Mouse (Mus musculus): ENCODE results near the gene Mettl24. TPM values are rescaled to one million over a fixed set of nuclear protein-coding genes. Genes with fewer than 3 reads are reported as not detected.

Mettl24 gene
- polyA plus RNA-seq, 1 experiment, result not detected

- 84% methylated on average over 5 of the region's 5 CpGs for WGBS
- Histone ChIP-seq H3K4me1 (ENCODE audit: control insufficient read depth, insufficient read depth, low read length) (no peaks in the 10 kb centered on the region), H3K4me3 (replicated peaks; ENCODE audit: control insufficient read depth, low read depth, low read length) (no peak overlapping the region), H3K27ac (ENCODE audit: control insufficient read depth, insufficient read depth, low read depth, low read length, poor library complexity) (no peak overlapping the region)
- TF ChIP-seq CTCF (IDR thresholded peaks at IDR 0.05; ENCODE audit: control insufficient read depth, insufficient read depth, low read length), result no peak
- TF ChIP-seq POLR2A (IDR thresholded peaks at IDR 0.05; ENCODE audit: borderline replicate concordance, control insufficient read depth, low read depth, low read length), result no peak
These were observed 43.9 kb downstream of the Mettl24 start for GRCm38 (mm10) chr10:40726989-40727388.

GRCm38 (mm10) chr10:40730200-40730599, 47.1 kb downstream of the Mettl24 start:
- 78% methylated on average over 5 of the region's 5 CpGs for WGBS
- H3K4me1 ChIP-seq (ENCODE audit: control insufficient read depth, insufficient read depth, low read length), result no peaks in the 10 kb centered on the region
- H3K4me3 ChIP-seq (replicated peaks; ENCODE audit: control insufficient read depth, low read depth, low read length), result no peak overlapping the region
- no peak overlapping the region for H3K27ac ChIP-seq (ENCODE audit: control insufficient read depth, insufficient read depth, low read depth, low read length, poor library complexity)
- TF ChIP-seq CTCF (IDR thresholded peaks at IDR 0.05; ENCODE audit: control insufficient read depth, insufficient read depth, low read length), result no peak
- TF ChIP-seq POLR2A (IDR thresholded peaks at IDR 0.05; ENCODE audit: borderline replicate concordance, control insufficient read depth, low read depth, low read length), result no peak

GRCm38 (mm10) chr10:40733291-40733690, 50.2 kb downstream of the Mettl24 start:
- Histone ChIP-seq H3K4me3 (replicated peaks; ENCODE audit: control insufficient read depth, low read depth, low read length) (no peak overlapping the region), H3K27ac (ENCODE audit: control insufficient read depth, insufficient read depth, low read depth, low read length, poor library complexity) (no peak overlapping the region), H3K4me1 (ENCODE audit: control insufficient read depth, insufficient read depth, low read length) (no peaks in the 10 kb centered on the region)
- WGBS, result 47% methylated on average over 3 of the region's 3 CpGs
- no peak for TF ChIP-seq CTCF (IDR thresholded peaks at IDR 0.05; ENCODE audit: control insufficient read depth, insufficient read depth, low read length)
- no peak for TF ChIP-seq POLR2A (IDR thresholded peaks at IDR 0.05; ENCODE audit: borderline replicate concordance, control insufficient read depth, low read depth, low read length)

GRCm38 (mm10) chr10:40736172-40736571, 53.1 kb downstream of the Mettl24 start:
- 82% methylated on average over 6 of the region's 6 CpGs for WGBS
- H3K4me3 ChIP-seq (replicated peaks; ENCODE audit: control insufficient read depth, low read depth, low read length), result no peak overlapping the region
- H3K27ac ChIP-seq (ENCODE audit: control insufficient read depth, insufficient read depth, low read depth, low read length, poor library complexity), result no peak overlapping the region
- TF ChIP-seq CTCF (IDR thresholded peaks at IDR 0.05; ENCODE audit: control insufficient read depth, insufficient read depth, low read length) (no peak), POLR2A (IDR thresholded peaks at IDR 0.05; ENCODE audit: borderline replicate concordance, control insufficient read depth, low read depth, low read length) (no peak)
- H3K4me1 ChIP-seq (ENCODE audit: control insufficient read depth, insufficient read depth, low read length), result no peaks in the 10 kb centered on the region

GRCm38 (mm10) chr10:40737274-40738112, 54.4 kb downstream of the Mettl24 start:
- WGBS, result 81% methylated on average over 22 of the region's 22 CpGs
- Histone ChIP-seq H3K4me1 (ENCODE audit: control insufficient read depth, insufficient read depth, low read length) (no peaks in the 10 kb centered on the region), H3K27ac (ENCODE audit: control insufficient read depth, insufficient read depth, low read depth, low read length, poor library complexity) (no peak overlapping the region), H3K4me3 (replicated peaks; ENCODE audit: control insufficient read depth, low read depth, low read length) (no peak overlapping the region)
- TF ChIP-seq CTCF (IDR thresholded peaks at IDR 0.05; ENCODE audit: control insufficient read depth, insufficient read depth, low read length), result no peak
- TF ChIP-seq POLR2A (IDR thresholded peaks at IDR 0.05; ENCODE audit: borderline replicate concordance, control insufficient read depth, low read depth, low read length), result no peak

GRCm38 (mm10) chr10:40740696-40741095, 57.6 kb downstream of the Mettl24 start:
- no peak for TF ChIP-seq CTCF (IDR thresholded peaks at IDR 0.05; ENCODE audit: control insufficient read depth, insufficient read depth, low read length)
- no peak for TF ChIP-seq POLR2A (IDR thresholded peaks at IDR 0.05; ENCODE audit: borderline replicate concordance, control insufficient read depth, low read depth, low read length)
- WGBS, result 68% methylated on average over 3 of the region's 3 CpGs

GRCm38 (mm10) chr10:40750293-40751047, 67.4 kb downstream of the Mettl24 start:
- no peak overlapping the region for H3K27ac ChIP-seq (ENCODE audit: control insufficient read depth, insufficient read depth, low read depth, low read length, poor library complexity)
- TF ChIP-seq POLR2A (IDR thresholded peaks at IDR 0.05; ENCODE audit: borderline replicate concordance, control insufficient read depth, low read depth, low read length) (no peak), CTCF (IDR thresholded peaks at IDR 0.05; ENCODE audit: control insufficient read depth, insufficient read depth, low read length) (no peak)
- WGBS, result 50% methylated on average over 10 of the region's 10 CpGs
- no peak overlapping the region for H3K4me3 ChIP-seq (replicated peaks; ENCODE audit: control insufficient read depth, low read depth, low read length)
- H3K4me1 ChIP-seq (ENCODE audit: control insufficient read depth, insufficient read depth, low read length), result no peaks in the 10 kb centered on the region

More at GRCm38 (mm10) chr10:40740696-40741095, 57.6 kb downstream of the Mettl24 start:
- no peak overlapping the region for H3K27ac ChIP-seq (ENCODE audit: control insufficient read depth, insufficient read depth, low read depth, low read length, poor library complexity)
- no peak overlapping the region for H3K4me3 ChIP-seq (replicated peaks; ENCODE audit: control insufficient read depth, low read depth, low read length)
- H3K4me1 ChIP-seq (ENCODE audit: control insufficient read depth, insufficient read depth, low read length), result no peaks in the 10 kb centered on the region

GRCm38 (mm10) chr10:40751157-40751556, 68.1 kb downstream of the Mettl24 start:
- TF ChIP-seq POLR2A (IDR thresholded peaks at IDR 0.05; ENCODE audit: borderline replicate concordance, control insufficient read depth, low read depth, low read length) (no peak), CTCF (IDR thresholded peaks at IDR 0.05; ENCODE audit: control insufficient read depth, insufficient read depth, low read length) (no peak)
- no peak overlapping the region for H3K27ac ChIP-seq (ENCODE audit: control insufficient read depth, insufficient read depth, low read depth, low read length, poor library complexity)
- WGBS, result 85% methylated on average over 13 of the region's 13 CpGs
- H3K4me3 ChIP-seq (replicated peaks; ENCODE audit: control insufficient read depth, low read depth, low read length), result no peak overlapping the region
- no peaks in the 10 kb centered on the region for H3K4me1 ChIP-seq (ENCODE audit: control insufficient read depth, insufficient read depth, low read length)
